Mouse (Mus musculus): ENCODE data around the gene Ier3.

GRCm38 (mm10) chr17:35861198-35861857, 39.8 kb downstream of the Ier3 start, which contains the start of gene Nrm:
- TF ChIP-seq CTCF (IDR thresholded peaks at IDR 0.05; ENCODE audit: insufficient read depth, low read depth, low read length) (peak; percentile 44; the same call in 1 of the 2 replicates), POLR2A (IDR thresholded peaks at IDR 0.05; ENCODE audit: insufficient read depth, low read depth, low read length) (peak; percentile 67; the same call in 1 of the 2 replicates)

Data from olfactory bulb, adult 2 months (tissue).